Mouse (Mus musculus): Measurements from ENCODE around the gene H2-Eb1. TPM values are rescaled to one million over a fixed set of nuclear protein-coding genes. Genes with fewer than 3 reads are reported as not detected.
A peak's percentile ranks its signal among the peaks of the same experiment; 100 is the strongest.

The H2-Eb1 gene
- polyA plus RNA-seq, 1 experiment from 2014 or later, result 2.5 TPM

- no peak overlapping the region for H3K27ac ChIP-seq (ENCODE audit: low read depth, low read length)
- no peak overlapping the region for H3K4me3 ChIP-seq (ENCODE audit: low read depth, low read length)
- no peaks in the 10 kb centered on the region for H3K4me1 ChIP-seq (replicated peaks; ENCODE audit: control insufficient read depth, insufficient read depth, low read length)
- no peaks in the 10 kb centered on the region for H3K27me3 ChIP-seq (ENCODE audit: control insufficient read depth, insufficient read depth, low read length)
- H3K9ac ChIP-seq (ENCODE audit: low read depth, low read length), result no peak overlapping the region
- H3K9me3 ChIP-seq (ENCODE audit: control insufficient read depth, low read length), result no peaks in the 10 kb centered on the region
- ATAC-seq (ENCODE audit: low FRiP score) (no peak), DNase-seq (ENCODE audit: low spot score) (peak; percentile 32)
- 44% methylated on average over 4 of the region's 4 CpGs for WGBS
- no peak overlapping the region for H3K4me2 ChIP-seq (replicated peaks; ENCODE audit: low read depth, low read length)
- no peaks in the 10 kb centered on the region for H3K36me3 ChIP-seq (ENCODE audit: control insufficient read depth, insufficient read depth, low read length)
These were observed 19.8 kb upstream of the H2-Eb1 start for GRCm38 (mm10) chr17:34285848-34286247.

- 83% methylated on average over 5 of the region's 5 CpGs for WGBS
- Histone ChIP-seq H3K27ac (ENCODE audit: low read depth, low read length) (no peak overlapping the region), H3K4me1 (replicated peaks; ENCODE audit: control insufficient read depth, insufficient read depth, low read length) (no peaks in the 10 kb centered on the region), H3K4me3 (ENCODE audit: low read depth, low read length) (no peak overlapping the region), H3K4me2 (replicated peaks; ENCODE audit: low read depth, low read length) (no peak overlapping the region), H3K27me3 (ENCODE audit: control insufficient read depth, insufficient read depth, low read length) (no peaks in the 10 kb centered on the region), H3K9me3 (ENCODE audit: control insufficient read depth, low read length) (no peaks in the 10 kb centered on the region), H3K9ac (ENCODE audit: low read depth, low read length) (no peak overlapping the region), H3K36me3 (ENCODE audit: control insufficient read depth, insufficient read depth, low read length) (no peaks in the 10 kb centered on the region)
- DNase-seq (ENCODE audit: low spot score) (no peak), ATAC-seq (ENCODE audit: low FRiP score) (no peak)
These were observed 19.2 kb upstream of the H2-Eb1 start for GRCm38 (mm10) chr17:34286501-34286900.

GRCm38 (mm10) chr17:34286999-34287398 is 18.7 kb upstream of the H2-Eb1 start:
- no peak overlapping the region for H3K27ac ChIP-seq (ENCODE audit: low read depth, low read length)
- H3K9ac ChIP-seq (ENCODE audit: low read depth, low read length), result no peak overlapping the region
- H3K4me3 ChIP-seq (ENCODE audit: low read depth, low read length), result no peak overlapping the region
- DNase-seq (ENCODE audit: low spot score) (no peak), ATAC-seq (ENCODE audit: low FRiP score) (no peak)
- H3K4me2 ChIP-seq (replicated peaks; ENCODE audit: low read depth, low read length), result no peak overlapping the region
- H3K27me3 ChIP-seq (ENCODE audit: control insufficient read depth, insufficient read depth, low read length), result no peaks in the 10 kb centered on the region
- H3K36me3 ChIP-seq (ENCODE audit: control insufficient read depth, insufficient read depth, low read length), result no peaks in the 10 kb centered on the region
- H3K4me1 ChIP-seq (replicated peaks; ENCODE audit: control insufficient read depth, insufficient read depth, low read length), result no peaks in the 10 kb centered on the region
- WGBS, result 70% methylated on average over 6 of the region's 6 CpGs
- H3K9me3 ChIP-seq (ENCODE audit: control insufficient read depth, low read length), result no peaks in the 10 kb centered on the region

DNA sequence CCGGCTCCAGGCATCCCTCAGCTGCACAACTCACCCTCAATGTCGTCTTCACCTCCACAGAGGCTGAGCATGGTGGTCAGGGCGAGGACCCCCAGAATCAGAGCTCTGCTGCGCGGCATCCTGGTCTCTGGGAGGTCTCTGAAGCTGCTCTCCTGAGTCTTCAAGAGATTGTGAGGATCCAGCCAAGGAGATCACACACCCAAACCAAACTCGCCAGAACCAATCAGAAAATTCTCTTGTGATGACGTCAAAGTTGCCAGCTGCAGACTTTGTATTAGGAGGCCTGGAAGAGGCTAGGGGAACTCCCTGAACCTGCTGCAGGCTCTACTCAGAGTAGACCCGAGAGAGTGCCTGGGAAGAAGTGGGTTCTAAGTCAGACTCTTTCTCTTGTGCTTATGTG is 18.0 kb upstream of the H2-Eb1 start, which contains the start of gene H2-Aa:
TSS of gene H2-Aa (minus strand) at position 176 of the 400 bp plus-strand sequence.
- no peaks in the 10 kb centered on the region for H3K9me3 ChIP-seq (ENCODE audit: control insufficient read depth, low read length)
- no peak within 1 kb of the TSS for H3K4me3 ChIP-seq (ENCODE audit: low read depth, low read length)

DNA sequence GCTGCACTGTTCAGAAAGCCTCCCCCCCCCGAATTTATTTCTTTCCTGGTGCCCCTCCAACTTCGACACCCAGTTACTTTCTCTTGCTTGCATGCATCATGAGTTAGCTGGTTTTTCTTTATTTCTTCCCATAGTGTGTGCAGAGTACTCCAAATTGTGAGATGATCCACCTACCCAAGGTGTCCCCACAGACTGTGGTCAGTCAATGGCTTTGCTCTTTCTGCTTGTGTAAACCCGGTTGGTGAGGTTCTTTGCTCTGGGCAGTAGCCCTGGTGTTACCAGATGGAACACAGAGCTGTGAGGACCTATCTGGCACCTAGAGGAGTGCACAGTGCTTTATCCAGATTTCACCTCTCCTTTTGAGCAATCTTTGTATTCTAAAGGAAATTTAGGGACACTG is 17.5 kb upstream of the H2-Eb1 start:
- H3K36me3 ChIP-seq (ENCODE audit: control insufficient read depth, insufficient read depth, low read length), result no peaks in the 10 kb centered on the region
- no peak for DNase-seq (ENCODE audit: low spot score)
- H3K4me3 ChIP-seq (ENCODE audit: low read depth, low read length), result no peak overlapping the region
- no peak for ATAC-seq (ENCODE audit: low FRiP score)
- no peak overlapping the region for H3K27ac ChIP-seq (ENCODE audit: low read depth, low read length)
- H3K9me3 ChIP-seq (ENCODE audit: control insufficient read depth, low read length), result no peaks in the 10 kb centered on the region
- no peak overlapping the region for H3K9ac ChIP-seq (ENCODE audit: low read depth, low read length)
- H3K4me2 ChIP-seq (replicated peaks; ENCODE audit: low read depth, low read length), result no peak overlapping the region
- no peaks in the 10 kb centered on the region for H3K27me3 ChIP-seq (ENCODE audit: control insufficient read depth, insufficient read depth, low read length)
- 75% methylated on average over 3 of the region's 3 CpGs for WGBS
- H3K4me1 ChIP-seq (replicated peaks; ENCODE audit: control insufficient read depth, insufficient read depth, low read length), result no peaks in the 10 kb centered on the region

More for the DNA sequence above, 18.0 kb upstream of the H2-Eb1 start, which contains the start of gene H2-Aa:
- H3K36me3 ChIP-seq (ENCODE audit: control insufficient read depth, insufficient read depth, low read length), result no peaks in the 10 kb centered on the region
- 15% methylated on average over 8 of the region's 8 CpGs for WGBS
- DNase-seq (ENCODE audit: low spot score) (peak; percentile 67), ATAC-seq (ENCODE audit: low FRiP score) (no peak)
- H3K27ac ChIP-seq (ENCODE audit: low read depth, low read length), result no peak within 1 kb of the TSS
- H3K4me2 ChIP-seq (replicated peaks; ENCODE audit: low read depth, low read length), result no peak within 1 kb of the TSS
- H3K9ac ChIP-seq (ENCODE audit: low read depth, low read length), result no peak within 1 kb of the TSS
- no peaks in the 10 kb centered on the region for H3K4me1 ChIP-seq (replicated peaks; ENCODE audit: control insufficient read depth, insufficient read depth, low read length)
- H3K27me3 ChIP-seq (ENCODE audit: control insufficient read depth, insufficient read depth, low read length), result no peaks in the 10 kb centered on the region

- Histone ChIP-seq H3K4me2 (replicated peaks; ENCODE audit: low read depth, low read length) (no peak overlapping the region), H3K36me3 (ENCODE audit: control insufficient read depth, insufficient read depth, low read length) (no peaks in the 10 kb centered on the region), H3K9ac (ENCODE audit: low read depth, low read length) (no peak overlapping the region), H3K4me3 (ENCODE audit: low read depth, low read length) (no peak overlapping the region), H3K9me3 (ENCODE audit: control insufficient read depth, low read length) (no peaks in the 10 kb centered on the region), H3K27me3 (ENCODE audit: control insufficient read depth, insufficient read depth, low read length) (no peaks in the 10 kb centered on the region; the same call in 1 of the 2 replicates), H3K4me1 (replicated peaks; ENCODE audit: control insufficient read depth, insufficient read depth, low read length) (no peaks in the 10 kb centered on the region), H3K27ac (ENCODE audit: low read depth, low read length) (no peak overlapping the region)
- 14% methylated on average over 8 of the region's 8 CpGs for WGBS
- peak; percentile 81; the same call in 1 of the 2 replicates for ATAC-seq (ENCODE audit: low FRiP score)
- peak; percentile 95 for DNase-seq (ENCODE audit: low spot score)
These were observed 14.1 kb upstream of the H2-Eb1 start for GRCm38 (mm10) chr17:34291609-34292008.

- ATAC-seq (ENCODE audit: low FRiP score) (no peak), DNase-seq (ENCODE audit: low spot score) (no peak)
- 91% methylated on average over 4 of the region's 4 CpGs for WGBS
- H3K4me3 ChIP-seq (ENCODE audit: low read depth, low read length), result no peak overlapping the region
- H3K9ac ChIP-seq (ENCODE audit: low read depth, low read length), result no peak overlapping the region
- no peak overlapping the region for H3K27ac ChIP-seq (ENCODE audit: low read depth, low read length)
- H3K4me2 ChIP-seq (replicated peaks; ENCODE audit: low read depth, low read length), result no peak overlapping the region
- no peaks in the 10 kb centered on the region for H3K9me3 ChIP-seq (ENCODE audit: control insufficient read depth, low read length)
- H3K36me3 ChIP-seq (ENCODE audit: control insufficient read depth, insufficient read depth, low read length), result no peaks in the 10 kb centered on the region
- H3K4me1 ChIP-seq (replicated peaks; ENCODE audit: control insufficient read depth, insufficient read depth, low read length), result no peaks in the 10 kb centered on the region
- no peaks in the 10 kb centered on the region; the same call in 1 of the 2 replicates for H3K27me3 ChIP-seq (ENCODE audit: control insufficient read depth, insufficient read depth, low read length)
These were observed 13.1 kb upstream of the H2-Eb1 start for GRCm38 (mm10) chr17:34292570-34292969.

DNA sequence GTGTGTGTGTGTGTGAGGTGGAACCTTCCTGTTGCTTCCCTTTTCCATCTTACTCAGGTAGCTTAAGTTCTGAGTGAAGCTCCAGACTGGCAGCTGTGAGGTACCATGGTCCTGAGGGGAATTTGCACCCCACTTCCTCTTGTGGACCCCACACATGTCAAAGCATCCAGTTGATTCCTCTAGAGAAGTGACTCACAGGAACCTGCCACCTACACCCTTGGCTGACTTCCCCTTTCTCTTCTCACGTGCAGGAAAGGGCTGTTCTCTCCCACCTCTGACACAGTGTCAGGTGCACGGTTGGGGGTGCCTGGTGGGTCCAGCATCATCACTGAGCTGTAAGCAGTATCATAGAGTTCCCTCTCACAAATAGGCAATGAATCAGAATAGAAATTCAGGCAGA is 12.1 kb upstream of the H2-Eb1 start:
- Histone ChIP-seq H3K4me2 (replicated peaks; ENCODE audit: low read depth, low read length) (no peak overlapping the region), H3K9ac (ENCODE audit: low read depth, low read length) (no peak overlapping the region), H3K27me3 (ENCODE audit: control insufficient read depth, insufficient read depth, low read length) (no peaks in the 10 kb centered on the region; the same call in 1 of the 2 replicates), H3K4me3 (ENCODE audit: low read depth, low read length) (no peak overlapping the region), H3K36me3 (ENCODE audit: control insufficient read depth, insufficient read depth, low read length) (no peaks in the 10 kb centered on the region), H3K4me1 (replicated peaks; ENCODE audit: control insufficient read depth, insufficient read depth, low read length) (no peaks in the 10 kb centered on the region), H3K9me3 (ENCODE audit: control insufficient read depth, low read length) (no peaks in the 10 kb centered on the region), H3K27ac (ENCODE audit: low read depth, low read length) (no peak overlapping the region)
- WGBS, result 58% methylated on average over 2 of the region's 2 CpGs
- DNase-seq (ENCODE audit: low spot score), result no peak
- no peak for ATAC-seq (ENCODE audit: low FRiP score)

GRCm38 (mm10) chr17:34294249-34294648 is 11.4 kb upstream of the H2-Eb1 start:
- Histone ChIP-seq H3K9ac (ENCODE audit: low read depth, low read length) (no peak overlapping the region), H3K4me3 (ENCODE audit: low read depth, low read length) (no peak overlapping the region), H3K36me3 (ENCODE audit: control insufficient read depth, insufficient read depth, low read length) (no peaks in the 10 kb centered on the region), H3K9me3 (ENCODE audit: control insufficient read depth, low read length) (no peaks in the 10 kb centered on the region), H3K4me2 (replicated peaks; ENCODE audit: low read depth, low read length) (no peak overlapping the region), H3K4me1 (replicated peaks; ENCODE audit: control insufficient read depth, insufficient read depth, low read length) (no peaks in the 10 kb centered on the region), H3K27ac (ENCODE audit: low read depth, low read length) (no peak overlapping the region), H3K27me3 (ENCODE audit: control insufficient read depth, insufficient read depth, low read length) (no peaks in the 10 kb centered on the region; the same call in 1 of the 2 replicates)
- DNase-seq (ENCODE audit: low spot score) (no peak), ATAC-seq (ENCODE audit: low FRiP score) (no peak)
- 82% methylated on average over 4 of the region's 4 CpGs for WGBS
